Mouse (Mus musculus): ENCODE results near the gene Dctn2. TPM values are rescaled to one million over a fixed set of nuclear protein-coding genes. Genes with fewer than 3 reads are reported as not detected.

The Dctn2 gene
- polyA plus RNA-seq, 1 experiment from 2014 or later: 69.5 TPM

DNA sequence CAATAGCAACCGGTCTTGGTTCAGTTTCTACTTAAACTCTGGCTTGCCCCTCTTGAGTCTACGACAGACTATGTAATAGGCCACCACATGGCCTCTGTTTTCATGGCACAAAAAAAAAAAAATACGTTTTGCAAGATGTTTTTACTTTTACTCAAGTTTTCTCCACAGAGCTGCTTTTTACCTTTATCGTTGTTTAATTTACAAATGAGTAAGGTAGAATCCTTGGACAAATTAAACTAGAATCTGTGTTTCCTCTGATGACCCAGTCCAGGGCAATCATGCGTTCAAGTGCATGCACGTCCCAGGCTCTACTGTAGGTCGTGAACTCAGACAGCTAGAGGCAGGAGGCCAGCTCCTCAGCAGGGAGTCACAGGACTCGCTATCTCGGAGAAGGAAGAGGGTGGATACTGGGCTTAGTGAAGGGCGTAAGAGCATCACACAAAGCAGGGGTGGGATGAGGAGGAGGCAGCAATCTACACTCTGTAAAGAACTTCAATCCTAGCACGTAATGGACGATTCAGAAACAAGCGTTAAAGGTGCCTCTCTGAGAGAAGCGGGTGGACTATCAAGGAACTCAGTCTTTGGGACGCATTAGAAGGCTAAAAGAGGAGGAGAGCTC lies 23.5 kb downstream of the Dctn2 start:
- H3K4me3 ChIP-seq (replicated peaks): peak overlapping the region; percentile 83
- peaks cover 50% of the 10 kb centered on the region for H3K36me3 ChIP-seq (replicated peaks)
- ATAC-seq (ENCODE audit: insufficient read depth): peak; percentile 39
- peak overlapping the region; percentile 85 for H3K9ac ChIP-seq
- H3K9me3 ChIP-seq (replicated peaks): no peaks in the 10 kb centered on the region
- peaks cover 71% of the 10 kb centered on the region for H3K4me1 ChIP-seq (replicated peaks)
- no peaks in the 10 kb centered on the region for H3K27me3 ChIP-seq
- H3K27ac ChIP-seq (replicated peaks): peak overlapping the region; percentile 98
- H3K4me2 ChIP-seq: peak overlapping the region; percentile 84
- WGBS (ENCODE audit: insufficient replicate concordance): under 1% methylated on average over 15 of the region's 15 CpGs

DNA sequence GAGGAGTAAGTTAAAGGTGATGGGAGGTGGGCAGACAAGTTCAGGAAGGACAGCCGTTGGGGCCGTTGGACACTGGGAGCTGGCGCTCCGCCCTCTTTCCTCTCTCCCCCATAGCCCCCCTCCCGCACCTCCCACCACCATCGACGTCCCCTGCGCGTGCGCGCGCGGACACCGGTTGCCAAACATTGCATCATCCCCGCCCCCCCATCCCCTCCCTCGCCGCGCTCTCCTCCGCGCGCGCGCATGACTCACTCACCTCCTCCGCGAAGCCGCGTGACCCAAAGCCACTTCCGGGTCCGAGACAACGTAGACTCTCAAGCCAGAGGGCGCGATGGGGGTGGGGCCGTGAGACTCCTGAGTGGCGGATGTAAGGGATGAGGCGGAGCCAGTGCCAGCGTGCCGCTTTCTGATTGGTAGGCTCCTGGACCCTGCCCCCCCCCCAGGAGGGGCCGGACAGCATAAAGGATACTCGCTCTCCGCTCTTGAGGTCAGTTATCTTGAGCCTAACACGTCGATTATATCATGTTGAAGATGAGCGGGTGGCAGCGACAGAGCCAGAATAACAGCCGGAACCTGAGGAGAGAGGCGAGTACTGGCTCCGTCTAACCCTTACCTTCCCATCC lies 24.2 kb downstream of the Dctn2 start:
- Histone ChIP-seq H3K36me3 (replicated peaks) (peaks cover 50% of the 10 kb centered on the region), H3K9ac (peak overlapping the region; percentile 85), H3K4me3 (replicated peaks) (peak overlapping the region; percentile 83), H3K27ac (replicated peaks) (peak overlapping the region; percentile 98), H3K27me3 (no peaks in the 10 kb centered on the region), H3K9me3 (replicated peaks) (no peaks in the 10 kb centered on the region), H3K4me1 (replicated peaks) (peaks cover 67% of the 10 kb centered on the region), H3K4me2 (peak overlapping the region; percentile 84)
- peak; percentile 77 for ATAC-seq (ENCODE audit: insufficient read depth)
- WGBS (ENCODE audit: insufficient replicate concordance): under 1% methylated on average over 47 of the region's 47 CpGs

DNA sequence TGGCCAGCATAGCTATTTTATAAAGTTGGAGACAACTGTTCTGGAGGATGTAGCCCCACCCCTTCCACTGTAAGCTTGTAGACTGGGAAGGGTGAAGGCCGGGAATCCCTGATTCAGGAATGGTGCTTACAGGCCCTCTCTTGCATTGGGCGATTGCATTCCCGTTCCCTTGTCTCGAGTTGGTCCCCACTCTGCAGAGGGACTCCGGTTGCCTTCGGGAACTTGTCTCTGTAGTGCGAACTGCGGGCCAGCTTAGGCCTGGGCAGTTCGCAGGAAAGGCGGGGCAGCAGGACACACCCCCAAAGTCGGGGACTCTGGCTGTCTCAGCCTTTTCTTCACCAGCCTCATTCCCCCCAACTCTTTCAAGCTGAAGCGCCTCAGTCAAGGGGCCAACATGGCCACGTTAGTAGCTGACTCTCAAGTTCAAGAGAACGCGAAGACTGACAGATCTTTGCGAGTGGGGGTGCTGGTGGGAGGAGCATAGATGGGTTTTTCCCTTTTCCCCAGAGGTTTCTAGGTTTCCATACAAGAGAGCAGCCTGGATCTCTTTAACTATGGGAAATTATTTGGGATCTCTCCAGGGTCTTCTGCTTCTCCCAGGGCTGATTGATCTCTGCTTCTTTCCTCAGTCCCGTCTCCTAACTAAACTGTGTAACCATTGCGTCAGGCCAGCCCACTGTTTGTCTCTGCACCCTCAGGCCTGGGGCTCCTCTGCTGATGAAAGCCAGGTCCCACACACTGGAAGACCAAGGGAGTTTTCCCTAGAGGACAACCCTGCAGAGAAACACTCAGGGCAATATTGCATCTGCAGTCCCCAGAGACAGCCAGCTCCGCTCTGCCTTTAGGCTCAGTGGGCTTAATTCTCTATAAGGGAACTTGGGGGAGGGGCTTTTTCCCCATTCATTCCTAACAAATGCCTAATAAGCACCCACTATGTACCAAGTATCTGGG lies 25.0 kb downstream of the Dctn2 start:
- Histone ChIP-seq H3K9me3 (replicated peaks) (no peaks in the 10 kb centered on the region), H3K27me3 (no peaks in the 10 kb centered on the region), H3K27ac (replicated peaks) (peak overlapping the region; percentile 98), H3K4me2 (peak overlapping the region; percentile 84), H3K9ac (peak overlapping the region; percentile 81), H3K4me1 (replicated peaks) (peaks cover 64% of the 10 kb centered on the region), H3K36me3 (replicated peaks) (peaks cover 50% of the 10 kb centered on the region), H3K4me3 (replicated peaks) (peak overlapping the region; percentile 83)
- ATAC-seq (ENCODE audit: insufficient read depth): peak; percentile 44
- WGBS (ENCODE audit: insufficient replicate concordance): under 1% methylated on average over 19 of the region's 19 CpGs

DNA sequence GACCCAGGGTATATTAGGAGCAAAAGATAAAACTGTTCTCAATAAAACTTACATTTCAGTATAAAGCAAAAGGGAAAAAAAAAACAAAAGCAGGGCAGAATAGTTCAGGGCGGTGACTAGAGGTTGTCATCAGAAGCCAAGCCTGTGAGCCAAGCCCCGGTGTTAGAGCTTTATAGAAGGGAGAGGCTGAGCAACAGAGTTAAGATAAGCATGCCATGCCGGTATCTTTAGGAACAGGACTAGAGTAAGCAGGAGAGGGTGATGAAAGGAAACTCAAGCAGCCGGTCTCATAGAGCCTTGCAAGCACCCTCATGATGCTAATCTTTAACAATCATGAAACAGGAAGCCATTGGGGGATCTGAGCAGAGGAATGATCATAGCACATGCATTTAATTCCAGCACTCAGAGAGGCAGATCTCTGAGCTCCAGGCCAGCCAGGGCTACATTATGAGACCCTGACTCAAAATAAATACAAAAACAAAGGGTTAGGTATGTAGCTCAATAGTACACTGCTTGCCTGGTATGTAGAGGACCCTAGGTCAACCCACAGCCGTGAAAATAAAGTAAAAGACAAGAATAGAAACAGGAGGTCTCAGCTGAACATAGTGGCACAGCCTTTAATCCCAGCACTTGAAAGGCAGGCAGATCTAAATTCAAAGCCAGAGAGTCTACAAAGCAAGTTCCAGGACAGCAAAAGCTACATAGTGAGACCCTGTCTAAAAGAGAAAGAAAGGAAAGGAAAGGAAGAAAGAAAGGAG lies 25.9 kb downstream of the Dctn2 start:
- peak; percentile 36 for ATAC-seq (ENCODE audit: insufficient read depth)
- Histone ChIP-seq H3K27me3 (no peaks in the 10 kb centered on the region), H3K4me3 (replicated peaks) (peak overlapping the region; percentile 83), H3K27ac (replicated peaks) (peak overlapping the region; percentile 98), H3K4me1 (replicated peaks) (peaks cover 58% of the 10 kb centered on the region), H3K4me2 (peak overlapping the region; percentile 84), H3K9me3 (replicated peaks) (no peaks in the 10 kb centered on the region), H3K9ac (peak overlapping the region; percentile 81), H3K36me3 (replicated peaks) (peaks cover 50% of the 10 kb centered on the region)
- 9% methylated on average over 5 of the region's 5 CpGs for WGBS (ENCODE audit: insufficient replicate concordance)

DNA sequence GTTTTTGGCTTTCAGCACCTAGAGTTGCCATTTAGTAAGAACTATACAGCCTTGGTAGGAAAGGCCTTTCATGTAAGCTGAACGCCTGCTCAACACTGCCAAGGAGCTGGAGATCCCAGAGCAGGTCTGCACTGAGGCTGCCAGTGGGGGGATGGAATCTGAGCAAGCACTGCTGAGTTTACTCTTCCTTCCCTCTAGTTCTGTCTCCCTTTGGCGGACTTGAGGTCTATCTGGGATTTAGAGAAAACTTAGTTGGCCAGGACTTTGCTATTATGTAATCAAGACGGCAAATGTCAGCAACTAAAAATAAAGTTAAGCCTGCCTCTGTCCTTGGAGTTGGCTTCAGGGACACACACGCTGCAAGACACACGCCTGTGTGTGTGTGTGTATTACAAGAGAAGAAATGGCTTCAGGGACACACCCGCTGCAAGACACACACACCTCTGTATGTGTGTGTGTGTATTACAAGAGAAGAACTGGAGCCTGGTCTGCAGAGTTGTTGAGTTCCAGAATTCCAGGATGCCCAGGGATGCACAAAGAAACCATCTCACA lies 26.9 kb downstream of the Dctn2 start:
- Histone ChIP-seq H3K9me3 (replicated peaks) (no peaks in the 10 kb centered on the region), H3K27ac (replicated peaks) (peak overlapping the region; percentile 98), H3K4me3 (replicated peaks) (peak overlapping the region; percentile 83), H3K27me3 (no peaks in the 10 kb centered on the region), H3K4me2 (peak overlapping the region; percentile 84), H3K4me1 (replicated peaks) (peaks cover 48% of the 10 kb centered on the region), H3K9ac (peak overlapping the region; percentile 81), H3K36me3 (replicated peaks) (peaks cover 57% of the 10 kb centered on the region)
- WGBS (ENCODE audit: insufficient replicate concordance): 62% methylated on average over 6 of the region's 6 CpGs
- no peak for ATAC-seq (ENCODE audit: insufficient read depth)

DNA sequence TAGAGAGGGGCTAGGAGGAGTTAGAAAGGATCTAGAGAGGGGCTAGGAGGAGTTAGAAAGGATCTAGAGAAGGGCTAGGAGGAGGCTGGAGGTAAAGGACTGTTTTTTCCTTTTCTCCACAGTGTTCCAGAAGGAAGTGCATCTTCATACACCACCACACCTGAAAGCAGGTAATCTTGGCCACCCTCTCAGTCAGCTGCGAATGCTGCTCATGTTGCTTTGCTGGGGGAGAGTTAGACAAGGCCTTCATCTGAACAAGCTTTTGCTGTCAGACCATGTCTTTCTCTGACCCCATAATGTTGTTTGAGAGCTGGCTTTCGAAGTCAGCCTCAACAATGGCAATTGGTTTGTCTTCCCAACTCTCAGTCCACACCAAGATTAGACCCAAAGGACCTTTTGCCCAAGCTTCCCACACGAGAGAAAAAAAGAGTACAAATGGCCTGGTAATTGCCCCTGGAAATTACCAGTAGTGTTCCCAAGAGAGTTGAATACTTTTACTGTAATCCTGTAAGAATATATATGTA lies 27.5 kb downstream of the Dctn2 start:
- Histone ChIP-seq H3K9me3 (replicated peaks) (no peaks in the 10 kb centered on the region), H3K4me1 (replicated peaks) (peaks cover 47% of the 10 kb centered on the region), H3K27me3 (no peaks in the 10 kb centered on the region), H3K27ac (replicated peaks) (peak overlapping the region; percentile 98), H3K9ac (0 out of 2 replicates have a peak overlapping the region, but pooled peaks have one; percentile 81), H3K4me3 (replicated peaks) (peak overlapping the region; percentile 83; the same call in 1 of the 2 replicates), H3K4me2 (peak overlapping the region; percentile 84), H3K36me3 (replicated peaks) (peaks cover 63% of the 10 kb centered on the region)
- 80% methylated on average over 3 of the region's 3 CpGs for WGBS (ENCODE audit: insufficient replicate concordance)
- no peak for ATAC-seq (ENCODE audit: insufficient read depth)

DNA sequence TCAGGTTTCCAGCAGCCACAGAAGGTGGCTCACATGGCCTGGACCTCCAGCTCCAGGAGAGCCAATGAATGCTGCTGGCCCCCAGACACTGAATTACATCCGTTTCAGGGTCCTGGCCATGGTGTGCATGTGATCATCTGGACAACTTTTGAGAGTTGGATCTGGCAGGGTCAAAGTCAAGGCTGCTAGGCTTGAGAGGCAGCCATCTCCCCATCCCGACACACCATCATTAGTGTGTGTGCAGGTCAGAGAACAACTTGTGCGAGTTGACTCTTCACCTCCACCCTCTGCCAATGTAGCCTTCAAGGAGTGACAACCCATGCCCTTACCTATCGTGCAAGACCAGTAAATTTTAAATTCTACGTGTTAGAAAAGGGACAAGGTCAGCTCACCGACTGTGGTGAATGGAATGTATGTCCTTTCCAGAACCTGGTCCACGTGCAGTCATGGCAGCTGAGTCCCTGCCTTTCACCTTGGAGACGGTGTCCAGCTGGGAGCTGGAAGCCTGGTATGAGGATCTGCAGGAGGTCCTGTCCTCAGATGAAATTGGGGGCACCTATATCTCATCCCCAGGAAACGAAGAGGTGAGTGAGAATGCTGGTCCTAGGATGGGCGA lies 28.8 kb downstream of the Dctn2 start:
- Histone ChIP-seq H3K4me2 (no peak overlapping the region), H3K9ac (no peak overlapping the region), H3K4me1 (replicated peaks) (peaks cover 41% of the 10 kb centered on the region), H3K27me3 (no peaks in the 10 kb centered on the region), H3K9me3 (replicated peaks) (no peaks in the 10 kb centered on the region), H3K36me3 (replicated peaks) (peaks cover 76% of the 10 kb centered on the region), H3K27ac (replicated peaks) (peak overlapping the region; percentile 98; the same call in 1 of the 2 replicates), H3K4me3 (replicated peaks) (no peak overlapping the region)
- ATAC-seq (ENCODE audit: insufficient read depth): no peak
- WGBS (ENCODE audit: insufficient replicate concordance): 88% methylated on average over 10 of the region's 10 CpGs

DNA sequence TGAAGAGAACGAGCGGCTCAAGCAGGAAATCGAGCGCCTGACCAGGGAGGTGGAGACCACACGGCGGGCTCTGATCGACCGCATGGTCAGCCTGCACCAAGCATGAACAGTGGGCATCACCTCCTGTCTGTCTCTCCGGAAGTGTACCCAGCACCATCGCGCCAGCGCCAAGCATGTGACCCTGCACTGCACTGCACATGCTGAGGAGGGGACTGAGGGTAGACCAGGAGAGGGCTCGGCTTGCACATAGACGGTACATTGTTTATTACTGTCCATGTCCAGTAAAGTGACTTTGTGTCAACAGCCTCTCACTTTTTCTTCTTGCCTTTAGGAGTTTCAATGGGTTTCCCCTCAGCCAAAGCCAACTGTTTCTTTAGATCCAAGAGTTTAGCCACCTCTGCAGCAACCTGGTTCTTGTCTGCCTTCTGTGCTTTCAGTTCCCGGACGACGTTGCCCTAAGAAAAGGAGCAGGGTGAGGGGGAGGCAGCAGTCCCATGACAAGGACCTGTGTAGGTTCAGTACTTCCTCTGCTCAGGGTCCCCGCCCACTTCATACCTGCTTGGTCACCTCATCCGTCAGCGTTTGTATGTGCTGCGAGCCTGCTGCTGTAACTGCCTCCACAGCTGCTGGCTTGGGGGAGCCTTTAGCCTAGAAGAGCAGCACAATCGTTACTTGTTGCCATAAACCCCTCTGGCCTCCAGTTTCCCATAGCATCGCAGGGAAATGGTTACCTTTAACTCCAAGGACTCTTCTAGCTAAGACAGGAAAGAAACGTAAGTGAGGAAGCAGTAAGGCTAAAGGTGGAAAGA lies 30.0 kb downstream of the Dctn2 start:
- peaks cover 88% of the 10 kb centered on the region for H3K36me3 ChIP-seq (replicated peaks)
- peaks cover 41% of the 10 kb centered on the region for H3K4me1 ChIP-seq (replicated peaks)
- H3K4me2 ChIP-seq: no peak overlapping the region
- no peak overlapping the region for H3K4me3 ChIP-seq (replicated peaks)
- 81% methylated on average over 24 of the region's 24 CpGs for WGBS (ENCODE audit: insufficient replicate concordance)
- no peak overlapping the region for H3K9ac ChIP-seq
- 0 out of 2 replicates have a peak overlapping the region, but pooled peaks have one; percentile 7 for H3K27ac ChIP-seq (replicated peaks)
- no peaks in the 10 kb centered on the region for H3K27me3 ChIP-seq
- H3K9me3 ChIP-seq (replicated peaks): no peaks in the 10 kb centered on the region
- ATAC-seq (ENCODE audit: insufficient read depth): no peak

DNA sequence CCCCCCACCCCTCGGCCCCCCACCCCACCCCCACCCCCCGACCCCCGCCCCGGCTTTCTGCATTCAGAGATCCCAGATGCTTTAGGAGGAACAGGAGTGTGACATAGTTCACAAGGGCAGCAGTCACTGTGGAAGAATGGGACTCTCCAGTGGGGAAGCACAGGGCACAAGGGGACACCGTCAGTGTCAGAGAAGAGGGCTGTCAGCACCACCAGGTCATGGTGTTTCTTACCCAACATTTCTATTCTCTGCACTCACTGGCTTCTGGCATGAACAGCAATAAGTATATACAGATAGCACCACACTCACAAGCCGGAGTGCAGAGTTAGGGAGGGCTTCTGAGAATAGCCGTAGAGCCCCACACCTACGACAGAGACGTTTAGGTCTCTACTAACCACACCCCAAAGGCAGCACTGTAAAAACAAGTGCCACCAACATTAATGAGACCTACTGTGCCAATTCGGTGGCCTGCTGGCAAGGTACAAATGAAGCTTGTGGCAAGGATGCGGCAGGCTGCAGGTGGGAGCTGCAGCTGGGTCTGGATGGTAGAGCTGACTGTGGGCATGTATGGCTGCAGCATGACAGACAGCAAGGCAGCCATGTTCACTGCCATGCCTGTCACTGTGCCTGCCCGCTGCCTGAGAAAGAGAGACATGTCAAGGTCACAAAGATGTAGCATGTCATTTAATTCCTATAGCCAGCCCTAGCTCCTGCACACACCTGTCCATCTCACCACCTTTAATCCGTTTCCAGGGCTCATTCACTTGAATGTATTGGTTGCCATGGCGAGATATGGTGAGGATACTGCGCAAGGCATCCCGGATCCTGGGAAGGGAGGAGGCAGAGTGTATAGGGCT lies 31.1 kb downstream of the Dctn2 start:
- Histone ChIP-seq H3K27ac (replicated peaks) (no peak overlapping the region), H3K4me1 (replicated peaks) (peaks cover 32% of the 10 kb centered on the region), H3K9me3 (replicated peaks) (no peaks in the 10 kb centered on the region), H3K27me3 (no peaks in the 10 kb centered on the region), H3K36me3 (replicated peaks) (peaks cover 99% of the 10 kb centered on the region), H3K4me2 (no peak overlapping the region), H3K4me3 (replicated peaks) (no peak overlapping the region), H3K9ac (no peak overlapping the region)
- ATAC-seq (ENCODE audit: insufficient read depth): no peak
- 86% methylated on average over 16 of the region's 16 CpGs for WGBS (ENCODE audit: insufficient replicate concordance)
